Mouse (Mus musculus) A20 (cell line): ENCODE results near the gene Tmem181a.
"Not testable (repeated sequence)": the region's sequence is repeated elsewhere in the genome, so short reads cannot be mapped to it uniquely, and the experiment has no call there.

ENCODE experiments used
- DNase-seq: peaks from one replicate; pipeline ENCODE4 v3.0.0-alpha.2; 2011; ENCODE audit warnings: low read depth, low spot score

Tmem181a gene

GRCm38 (mm10) chr17:6305656-6306270, 49.1 kb downstream of the Tmem181a start:
- DNase-seq = not testable (repeated sequence)

GRCm38 (mm10) chr17:6306503-6306902, 49.8 kb downstream of the Tmem181a start:
- not testable (repeated sequence) for DNase-seq

- not testable (repeated sequence) for DNase-seq
These were observed 55.1 kb downstream of the Tmem181a start for GRCm38 (mm10) chr17:6311716-6312115.

- DNase-seq = not testable (repeated sequence)
These were observed 56.1 kb downstream of the Tmem181a start for GRCm38 (mm10) chr17:6312755-6313154.

- not testable (repeated sequence) for DNase-seq
These were observed 57.8 kb downstream of the Tmem181a start for GRCm38 (mm10) chr17:6314493-6314892.

GRCm38 (mm10) chr17:6315706-6316105, 59.0 kb downstream of the Tmem181a start:
- not testable (repeated sequence) for DNase-seq

GRCm38 (mm10) chr17:6316379-6317126, 59.9 kb downstream of the Tmem181a start:
- DNase-seq = peak; percentile 37

- peak; percentile 91 for DNase-seq
These were observed 60.8 kb downstream of the Tmem181a start, which contains the start of gene Dynlt1a for GRCm38 (mm10) chr17:6317339-6317985. Gene Dynlt1a, minus strand, starts transcription at chr17:6317500.

GRCm38 (mm10) chr17:6321081-6321777, 64.6 kb downstream of the Tmem181a start:
- DNase-seq = not testable (repeated sequence)

- not testable (repeated sequence) for DNase-seq
These were observed 65.1 kb downstream of the Tmem181a start for GRCm38 (mm10) chr17:6321778-6322101.

GRCm38 (mm10) chr17:6325021-6325420, 68.4 kb downstream of the Tmem181a start:
- DNase-seq = not testable (repeated sequence)

GRCm38 (mm10) chr17:6325543-6325942, 68.9 kb downstream of the Tmem181a start:
- not testable (repeated sequence) for DNase-seq

- DNase-seq = not testable (repeated sequence)
These were observed 70.9 kb downstream of the Tmem181a start for GRCm38 (mm10) chr17:6327554-6327953.

GRCm38 (mm10) chr17:6328997-6329396, 72.3 kb downstream of the Tmem181a start:
- DNase-seq = not testable (repeated sequence)

- not testable (repeated sequence) for DNase-seq
These were observed 86.1 kb downstream of the Tmem181a start for GRCm38 (mm10) chr17:6342606-6343294.

GRCm38 (mm10) chr17:6355256-6355655, 98.6 kb downstream of the Tmem181a start:
- DNase-seq = not testable (repeated sequence)
